Mouse (Mus musculus): ENCODE results near the gene Prkar1b.

DNA sequence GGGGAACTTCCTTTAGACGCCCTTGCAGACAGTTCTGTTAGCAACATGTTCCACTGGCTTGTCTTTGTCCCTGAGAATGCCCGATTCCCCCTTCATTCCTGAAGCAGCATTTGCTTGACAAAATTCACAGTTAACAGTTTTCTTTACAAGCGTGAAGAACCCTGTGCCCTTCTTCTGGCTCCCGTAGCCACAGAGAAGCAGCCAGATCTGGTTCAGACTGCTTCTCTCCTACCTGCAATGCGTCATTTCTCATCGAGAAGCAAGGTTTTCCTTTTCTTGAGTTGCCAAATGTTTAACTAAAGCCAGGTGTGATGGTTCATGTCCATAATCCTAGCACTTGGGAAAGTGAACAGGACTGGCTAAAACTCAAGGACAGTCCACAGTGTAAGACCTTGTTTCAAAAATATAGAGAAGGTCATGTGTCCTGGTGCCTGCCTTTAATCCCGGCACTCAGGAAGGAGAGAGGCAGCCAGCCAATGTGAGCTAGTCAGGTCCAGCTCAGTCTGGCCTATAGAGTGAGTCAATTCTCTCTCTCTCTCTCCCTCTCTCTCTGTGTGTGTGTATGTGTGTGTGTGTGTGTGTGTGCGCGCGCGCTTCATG, 3.2 kb downstream of the Prkar1b start:
- TF ChIP-seq CTCF (conservative IDR thresholded peaks at IDR 0.05; ENCODE audit: low read length) (no peak), NANOG (IDR thresholded peaks at IDR 0.05; ENCODE audit: borderline replicate concordance, low read length) (no peak), POU5F1 (IDR thresholded peaks at IDR 0.05; ENCODE audit: borderline replicate concordance, low read length) (no peak)
